Mouse (Mus musculus): ENCODE measurements around the gene Srsf1. TPM values are rescaled to one million over a fixed set of nuclear protein-coding genes. Genes with fewer than 3 reads are reported as not detected.

The Srsf1 gene
- polyA plus RNA-seq, 1 experiment from 2014 or later: 500 TPM

DNA sequence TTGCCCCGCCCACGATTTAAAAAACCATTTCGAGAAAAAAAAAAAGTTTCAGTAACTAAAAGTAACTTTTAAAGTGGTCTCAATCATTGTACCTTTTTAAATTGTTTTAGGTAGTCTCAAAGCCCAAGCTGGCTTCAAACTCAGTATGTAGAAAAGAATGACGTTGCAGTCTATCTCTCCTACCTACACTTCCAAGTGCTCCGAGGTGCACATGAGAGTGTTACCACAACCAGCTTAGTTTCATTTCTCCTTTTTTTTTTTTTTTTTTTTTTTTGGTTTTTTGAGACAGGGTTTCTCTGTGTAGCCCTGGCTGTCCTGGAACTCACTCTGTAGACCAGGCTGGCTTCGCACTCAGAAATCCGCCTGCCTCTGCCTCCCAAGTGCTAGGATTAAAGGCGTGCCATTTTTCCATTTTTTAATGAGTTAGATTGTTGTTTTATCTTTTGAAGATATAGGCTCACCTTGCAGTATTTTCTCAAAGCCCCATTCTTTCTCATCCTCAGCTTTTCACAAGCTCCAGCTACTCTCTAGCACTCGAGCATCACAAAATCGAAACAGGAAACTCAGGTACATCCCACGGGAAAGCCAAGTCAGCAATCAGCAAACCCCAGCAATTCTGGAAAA lies 34.4 kb upstream of the Srsf1 start:
- no peak for DNase-seq (ENCODE audit: low spot score)
- Histone ChIP-seq H3K4me1 (ENCODE audit: control insufficient read depth, insufficient read depth, low read length) (no peaks in the 10 kb centered on the region), H3K27me3 (ENCODE audit: control insufficient read depth, insufficient read depth, low read length) (0 out of 2 replicates have a peak, but pooled peaks cover 2% of the 10 kb centered on the region), H3K4me3 (ENCODE audit: low read depth, low read length) (no peak overlapping the region), H3K9ac (ENCODE audit: low read length) (no peak overlapping the region), H3K27ac (replicated peaks; ENCODE audit: low read depth, low read length) (no peak overlapping the region), H3K36me3 (ENCODE audit: control insufficient read depth, insufficient read depth, low read length) (no peaks in the 10 kb centered on the region), H3K4me2 (ENCODE audit: low read depth, severe bottlenecking) (no peak overlapping the region), H3K9me3 (ENCODE audit: control insufficient read depth, low read length) (no peaks in the 10 kb centered on the region)
- WGBS: 90% methylated on average over 11 of the region's 11 CpGs
- ATAC-seq (ENCODE audit: insufficient number of reproducible peaks, low FRiP score, low TSS enrichment, low read depth): no peak

DNA sequence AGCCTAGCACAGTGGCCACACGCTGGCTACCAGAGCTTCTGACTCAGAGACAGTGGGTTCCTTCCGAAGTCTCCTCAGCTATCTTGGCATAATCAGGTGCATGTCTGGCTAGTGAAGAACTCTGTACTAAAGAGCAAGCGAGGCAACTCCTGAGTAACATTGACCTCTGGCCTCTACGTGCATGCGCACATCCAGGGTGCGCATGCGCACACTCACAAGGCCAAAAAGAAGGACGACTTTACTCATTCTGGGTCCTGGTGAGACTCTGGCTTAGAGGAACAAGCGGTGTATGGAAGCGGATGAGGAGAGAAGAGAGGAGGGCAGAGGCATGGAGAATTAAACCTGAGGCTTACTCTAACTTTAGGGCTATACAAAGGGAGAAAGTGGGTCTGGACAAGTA lies 33.5 kb upstream of the Srsf1 start:
- Histone ChIP-seq H3K4me3 (ENCODE audit: low read depth, low read length) (no peak overlapping the region), H3K9ac (ENCODE audit: low read length) (no peak overlapping the region), H3K36me3 (ENCODE audit: control insufficient read depth, insufficient read depth, low read length) (no peaks in the 10 kb centered on the region), H3K4me2 (ENCODE audit: low read depth, severe bottlenecking) (no peak overlapping the region), H3K27ac (replicated peaks; ENCODE audit: low read depth, low read length) (no peak overlapping the region), H3K4me1 (ENCODE audit: control insufficient read depth, insufficient read depth, low read length) (no peaks in the 10 kb centered on the region), H3K9me3 (ENCODE audit: control insufficient read depth, low read length) (no peaks in the 10 kb centered on the region), H3K27me3 (ENCODE audit: control insufficient read depth, insufficient read depth, low read length) (0 out of 2 replicates have a peak, but pooled peaks cover 2% of the 10 kb centered on the region)
- DNase-seq (ENCODE audit: low spot score) (no peak), ATAC-seq (ENCODE audit: insufficient number of reproducible peaks, low FRiP score, low TSS enrichment, low read depth) (no peak)
- WGBS: 91% methylated on average over 10 of the region's 10 CpGs

GRCm38 (mm10) chr11:88015161-88015560 lies 32.0 kb upstream of the Srsf1 start:
- no peaks in the 10 kb centered on the region for H3K36me3 ChIP-seq (ENCODE audit: control insufficient read depth, insufficient read depth, low read length)

GRCm38 (mm10) chr11:88015795-88016194 lies 31.4 kb upstream of the Srsf1 start:
- no peaks in the 10 kb centered on the region for H3K9me3 ChIP-seq (ENCODE audit: control insufficient read depth, low read length)
- H3K4me3 ChIP-seq (ENCODE audit: low read depth, low read length): no peak overlapping the region
- no peaks in the 10 kb centered on the region for H3K36me3 ChIP-seq (ENCODE audit: control insufficient read depth, insufficient read depth, low read length)
- no peak overlapping the region for H3K4me2 ChIP-seq (ENCODE audit: low read depth, severe bottlenecking)
- H3K9ac ChIP-seq (ENCODE audit: low read length): no peak overlapping the region
- DNase-seq (ENCODE audit: low spot score) (no peak), ATAC-seq (ENCODE audit: insufficient number of reproducible peaks, low FRiP score, low TSS enrichment, low read depth) (no peak)
- H3K4me1 ChIP-seq (ENCODE audit: control insufficient read depth, insufficient read depth, low read length): no peaks in the 10 kb centered on the region
- 77% methylated on average over 6 of the region's 6 CpGs for WGBS
- H3K27me3 ChIP-seq (ENCODE audit: control insufficient read depth, insufficient read depth, low read length): no peaks in the 10 kb centered on the region
- H3K27ac ChIP-seq (replicated peaks; ENCODE audit: low read depth, low read length): no peak overlapping the region

More at GRCm38 (mm10) chr11:88015161-88015560, 32.0 kb upstream of the Srsf1 start:
- WGBS: 93% methylated on average over 11 of the region's 11 CpGs
- no peak overlapping the region for H3K4me3 ChIP-seq (ENCODE audit: low read depth, low read length)
- DNase-seq (ENCODE audit: low spot score) (no peak), ATAC-seq (ENCODE audit: insufficient number of reproducible peaks, low FRiP score, low TSS enrichment, low read depth) (no peak)
- no peaks in the 10 kb centered on the region for H3K27me3 ChIP-seq (ENCODE audit: control insufficient read depth, insufficient read depth, low read length)
- H3K4me2 ChIP-seq (ENCODE audit: low read depth, severe bottlenecking): no peak overlapping the region
- no peak overlapping the region for H3K9ac ChIP-seq (ENCODE audit: low read length)
- no peaks in the 10 kb centered on the region for H3K9me3 ChIP-seq (ENCODE audit: control insufficient read depth, low read length)
- no peak overlapping the region for H3K27ac ChIP-seq (replicated peaks; ENCODE audit: low read depth, low read length)
- H3K4me1 ChIP-seq (ENCODE audit: control insufficient read depth, insufficient read depth, low read length): no peaks in the 10 kb centered on the region

GRCm38 (mm10) chr11:88023933-88024332 lies 23.2 kb upstream of the Srsf1 start:
- H3K36me3 ChIP-seq (ENCODE audit: control insufficient read depth, insufficient read depth, low read length): no peaks in the 10 kb centered on the region
- DNase-seq (ENCODE audit: low spot score): no peak

DNA sequence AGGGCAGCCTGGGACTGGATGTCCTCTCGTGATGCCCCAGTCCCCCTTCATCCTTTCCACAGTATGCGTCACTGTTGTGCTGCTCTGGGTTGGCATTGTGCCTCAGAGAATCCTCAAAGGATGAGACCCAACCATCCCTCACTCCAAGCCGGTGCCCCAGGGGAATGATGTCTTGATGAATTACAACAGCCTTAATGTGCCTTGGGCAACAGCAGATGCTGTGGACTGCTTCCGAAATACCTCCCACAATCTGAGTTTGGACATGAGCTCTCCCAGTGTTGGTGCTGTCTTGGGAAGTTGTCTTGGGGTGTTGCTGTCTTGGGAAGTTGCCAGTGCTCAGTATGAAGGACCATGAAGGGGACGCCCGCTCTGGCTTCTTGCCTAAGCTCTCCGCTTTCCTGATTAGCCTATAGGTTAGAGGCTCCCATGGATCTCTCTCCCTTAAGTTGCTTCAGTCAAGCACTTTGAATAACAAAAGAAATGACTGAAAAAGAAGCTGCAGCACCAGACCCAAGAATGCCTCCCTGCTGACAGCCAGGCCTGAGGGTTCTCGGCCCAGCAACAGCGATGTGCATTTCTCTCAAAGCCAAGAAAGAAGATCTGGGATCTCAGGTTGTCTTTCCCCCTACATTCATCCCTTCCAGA lies 19.7 kb upstream of the Srsf1 start:
- Histone ChIP-seq H3K4me2 (ENCODE audit: low read depth, severe bottlenecking) (no peak overlapping the region), H3K4me3 (ENCODE audit: low read depth, low read length) (no peak overlapping the region), H3K27ac (replicated peaks; ENCODE audit: low read depth, low read length) (no peak overlapping the region), H3K27me3 (ENCODE audit: control insufficient read depth, insufficient read depth, low read length) (no peaks in the 10 kb centered on the region), H3K36me3 (ENCODE audit: control insufficient read depth, insufficient read depth, low read length) (no peaks in the 10 kb centered on the region), H3K4me1 (ENCODE audit: control insufficient read depth, insufficient read depth, low read length) (no peaks in the 10 kb centered on the region), H3K9me3 (ENCODE audit: control insufficient read depth, low read length) (no peaks in the 10 kb centered on the region), H3K9ac (ENCODE audit: low read length) (no peak overlapping the region)
- ATAC-seq (ENCODE audit: insufficient number of reproducible peaks, low FRiP score, low TSS enrichment, low read depth): no peak
- 79% methylated on average over 9 of the region's 9 CpGs for WGBS
- DNase-seq (ENCODE audit: low spot score): no peak

More at GRCm38 (mm10) chr11:88023933-88024332, 23.2 kb upstream of the Srsf1 start:
- H3K4me2 ChIP-seq (ENCODE audit: low read depth, severe bottlenecking): no peak overlapping the region
- 91% methylated on average over 2 of the region's 2 CpGs for WGBS
- no peak overlapping the region for H3K9ac ChIP-seq (ENCODE audit: low read length)
- H3K9me3 ChIP-seq (ENCODE audit: control insufficient read depth, low read length): no peaks in the 10 kb centered on the region
- H3K27me3 ChIP-seq (ENCODE audit: control insufficient read depth, insufficient read depth, low read length): no peaks in the 10 kb centered on the region
- no peaks in the 10 kb centered on the region for H3K4me1 ChIP-seq (ENCODE audit: control insufficient read depth, insufficient read depth, low read length)
- no peak for ATAC-seq (ENCODE audit: insufficient number of reproducible peaks, low FRiP score, low TSS enrichment, low read depth)
- no peak overlapping the region for H3K27ac ChIP-seq (replicated peaks; ENCODE audit: low read depth, low read length)
- no peak overlapping the region for H3K4me3 ChIP-seq (ENCODE audit: low read depth, low read length)

DNA sequence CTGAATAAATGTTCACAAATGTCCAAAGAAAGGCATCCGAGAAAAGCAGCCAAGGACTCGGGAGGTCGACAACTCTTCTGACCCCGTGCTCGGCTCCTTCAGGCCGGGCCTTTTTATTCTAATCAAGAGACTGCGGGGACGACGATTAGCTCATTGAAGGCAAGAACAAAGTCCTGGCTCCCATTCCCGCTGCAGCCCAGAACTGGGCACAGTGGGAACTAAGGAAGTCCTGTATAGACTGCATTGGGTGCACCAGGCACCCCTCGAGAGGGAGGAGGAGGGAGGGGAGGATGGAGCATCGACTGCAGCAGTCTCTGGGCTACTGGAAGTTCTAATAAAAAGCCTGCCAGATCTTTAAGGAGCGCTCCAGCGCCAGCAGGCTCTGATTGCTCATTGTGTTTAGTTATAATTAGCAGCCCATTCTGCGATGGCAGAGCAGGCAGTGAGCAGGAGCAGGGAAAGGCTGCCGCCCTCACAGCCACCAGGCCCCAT lies 18.9 kb upstream of the Srsf1 start:
- Histone ChIP-seq H3K36me3 (ENCODE audit: control insufficient read depth, insufficient read depth, low read length) (no peaks in the 10 kb centered on the region), H3K4me3 (ENCODE audit: low read depth, low read length) (no peak overlapping the region), H3K9ac (ENCODE audit: low read length) (no peak overlapping the region), H3K27me3 (ENCODE audit: control insufficient read depth, insufficient read depth, low read length) (no peaks in the 10 kb centered on the region), H3K27ac (replicated peaks; ENCODE audit: low read depth, low read length) (no peak overlapping the region), H3K4me2 (ENCODE audit: low read depth, severe bottlenecking) (no peak overlapping the region), H3K9me3 (ENCODE audit: control insufficient read depth, low read length) (no peaks in the 10 kb centered on the region), H3K4me1 (ENCODE audit: control insufficient read depth, insufficient read depth, low read length) (no peaks in the 10 kb centered on the region)
- 22% methylated on average over 16 of the region's 16 CpGs for WGBS
- no peak for ATAC-seq (ENCODE audit: insufficient number of reproducible peaks, low FRiP score, low TSS enrichment, low read depth)
- DNase-seq (ENCODE audit: low spot score): no peak

DNA sequence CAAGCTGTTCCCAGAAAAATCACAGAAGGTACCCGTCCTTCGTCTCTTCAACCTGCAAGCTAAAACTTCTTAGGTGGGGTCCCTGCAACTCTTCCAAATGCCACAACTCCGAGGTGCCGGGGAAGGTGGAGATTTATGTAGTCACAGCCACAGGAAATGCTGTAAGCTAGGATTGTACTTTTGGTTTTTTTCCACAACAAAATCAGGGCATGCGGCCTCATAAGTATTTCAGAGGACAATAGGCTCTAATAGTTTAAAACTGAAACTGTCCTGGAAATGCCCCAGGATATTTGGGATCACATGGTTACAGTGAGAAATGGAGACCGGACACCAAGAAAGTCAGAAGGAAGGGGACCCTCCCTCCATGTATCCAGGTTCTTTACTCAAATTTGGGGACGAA lies 17.0 kb upstream of the Srsf1 start:
- Histone ChIP-seq H3K27ac (replicated peaks; ENCODE audit: low read depth, low read length) (no peak overlapping the region), H3K36me3 (ENCODE audit: control insufficient read depth, insufficient read depth, low read length) (no peaks in the 10 kb centered on the region), H3K4me1 (ENCODE audit: control insufficient read depth, insufficient read depth, low read length) (no peaks in the 10 kb centered on the region), H3K4me3 (ENCODE audit: low read depth, low read length) (no peak overlapping the region), H3K4me2 (ENCODE audit: low read depth, severe bottlenecking) (no peak overlapping the region), H3K27me3 (ENCODE audit: control insufficient read depth, insufficient read depth, low read length) (no peaks in the 10 kb centered on the region), H3K9ac (ENCODE audit: low read length) (no peak overlapping the region), H3K9me3 (ENCODE audit: control insufficient read depth, low read length) (no peaks in the 10 kb centered on the region)
- ATAC-seq (ENCODE audit: insufficient number of reproducible peaks, low FRiP score, low TSS enrichment, low read depth) (no peak), DNase-seq (ENCODE audit: low spot score) (no peak)
- 86% methylated on average over 7 of the region's 7 CpGs for WGBS

Data from limb, embryonic 11.5 days (tissue).